Mouse (Mus musculus) neutrophil, adult 5-6 weeks (primary cell): Measurements from ENCODE around the gene 4931422A03Rik. TPM values are rescaled to one million over a fixed set of nuclear protein-coding genes. Genes with fewer than 3 reads are reported as not detected.
"Not testable (repeated sequence)": the region's sequence is repeated elsewhere in the genome, so short reads cannot be mapped to it uniquely, and the experiment has no call there.

Experiments
- ATAC-seq: fragments of 151-379, 151-347 bp; 2 replicates; pipeline ENCODE4 v1.8.0; 2017; ENCODE audit warnings: mild to moderate bottlenecking, moderate TSS enrichment; ENCODE audit not compliant: insufficient number of reproducible peaks, poor library complexity, low FRiP score, severe bottlenecking; ENCODE audit errors: extremely low read depth
- total RNA-seq: library from RNA; stranded (forward); fragments of 200-1000 nt; gene quantifications from 2 replicates; pipeline ENCODE4 v1.2.3, GENCODE M21; 2017

The 4931422A03Rik gene
- not detected in 2 replicates for total RNA-seq

GRCm38 (mm10) chr2:104028139-104028723 lies at the start of gene 4931422A03Rik:
TSS of gene 4931422A03Rik (minus strand) at chr2:104028361.
- ATAC-seq = peak; percentile 16; the same call in 1 of the 2 replicates

GRCm38 (mm10) chr2:104069704-104070185 lies 41.6 kb upstream of the 4931422A03Rik start, which contains the start of gene Cd59b:
TSS of gene Cd59b (plus strand) at chr2:104069849.
- ATAC-seq = no peak

GRCm38 (mm10) chr2:104068450-104068849 lies 40.3 kb upstream of the 4931422A03Rik start, which contains the start of gene Gm10799:
TSS of gene Gm10799 (minus strand) at chr2:104068550.
- not testable (repeated sequence) for ATAC-seq

GRCm38 (mm10) chr2:104065526-104065925 lies 37.4 kb upstream of the 4931422A03Rik start, which contains the start of gene Gm10912:
TSS of gene Gm10912 (plus strand) at chr2:104065826.
- not testable (repeated sequence) for ATAC-seq

GRCm38 (mm10) chr2:104064152-104064551 lies 36.0 kb upstream of the 4931422A03Rik start:
- no peak for ATAC-seq

GRCm38 (mm10) chr2:104062665-104063064 lies 34.5 kb upstream of the 4931422A03Rik start:
- no peak for ATAC-seq

- ATAC-seq = no peak
Measured at GRCm38 (mm10) chr2:104060996-104061395, 32.8 kb upstream of the 4931422A03Rik start.

GRCm38 (mm10) chr2:104059786-104060185 lies 31.6 kb upstream of the 4931422A03Rik start:
- no peak for ATAC-seq

GRCm38 (mm10) chr2:104058954-104059353 lies 30.8 kb upstream of the 4931422A03Rik start:
- ATAC-seq = no peak

- ATAC-seq = no peak
Measured at GRCm38 (mm10) chr2:104058381-104058780, 30.2 kb upstream of the 4931422A03Rik start.

GRCm38 (mm10) chr2:104044479-104045080 lies 16.4 kb upstream of the 4931422A03Rik start:
- no peak for ATAC-seq

GRCm38 (mm10) chr2:104043624-104044478 lies 15.7 kb upstream of the 4931422A03Rik start:
- no peak for ATAC-seq

- ATAC-seq = no peak
Measured at GRCm38 (mm10) chr2:104042766-104043165, 14.6 kb upstream of the 4931422A03Rik start.

- ATAC-seq = no peak
Measured at GRCm38 (mm10) chr2:104041632-104042031, 13.5 kb upstream of the 4931422A03Rik start.

- no peak for ATAC-seq
Measured at GRCm38 (mm10) chr2:104038236-104038635, 10.1 kb upstream of the 4931422A03Rik start.

GRCm38 (mm10) chr2:104036316-104036715 lies 8.2 kb upstream of the 4931422A03Rik start:
- ATAC-seq = no peak

- ATAC-seq = no peak
Measured at GRCm38 (mm10) chr2:104035595-104035994, 7.4 kb upstream of the 4931422A03Rik start.

GRCm38 (mm10) chr2:104034832-104035472 lies 6.8 kb upstream of the 4931422A03Rik start:
- peak; percentile 44; the same call in 1 of the 2 replicates for ATAC-seq

- no peak for ATAC-seq
Measured at GRCm38 (mm10) chr2:104032056-104032455, 3.9 kb upstream of the 4931422A03Rik start.
